Mouse (Mus musculus): Measurements from ENCODE around the gene Senp1.

Gene Senp1

DNA sequence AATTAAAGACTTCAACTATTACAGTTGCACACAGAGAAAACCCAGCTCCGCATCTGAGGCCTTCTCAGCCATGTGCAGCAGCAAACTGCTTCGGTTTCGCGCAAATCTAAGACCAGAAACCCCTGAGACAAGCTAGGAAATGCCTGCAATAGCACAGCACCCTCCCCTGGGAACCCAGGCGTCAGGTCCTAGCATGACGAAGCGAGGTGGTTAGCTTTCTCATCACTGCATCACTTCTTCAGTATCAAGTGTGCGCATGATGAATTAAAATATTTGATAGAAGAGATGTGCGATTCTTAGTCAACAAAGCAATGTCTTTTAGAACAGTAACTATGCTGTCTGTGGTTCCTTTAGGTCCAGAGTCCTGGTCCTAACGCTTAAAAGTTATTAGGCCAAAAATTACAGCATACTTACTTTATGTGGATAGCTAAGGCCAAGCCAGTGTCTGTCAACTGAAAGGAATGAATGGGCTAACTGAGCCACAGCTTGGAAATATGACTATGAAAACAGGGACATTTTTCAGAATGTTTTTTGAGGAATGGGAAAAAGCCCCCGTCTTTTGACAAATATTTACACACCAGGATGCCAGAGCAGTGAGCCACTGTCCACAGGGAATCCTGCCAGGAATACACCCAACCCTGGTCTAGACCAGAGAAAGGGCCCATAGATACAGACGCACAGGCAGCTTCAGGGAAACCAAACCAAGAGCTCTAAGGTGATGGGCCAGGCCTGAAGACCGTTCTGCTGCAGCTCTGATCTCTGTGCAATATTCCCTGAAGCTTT, 44.4 kb downstream of the Senp1 start:
- no peak for DNase-seq (ENCODE audit: low read depth in 1 of 2, low spot score in 2 of 2)

DNA sequence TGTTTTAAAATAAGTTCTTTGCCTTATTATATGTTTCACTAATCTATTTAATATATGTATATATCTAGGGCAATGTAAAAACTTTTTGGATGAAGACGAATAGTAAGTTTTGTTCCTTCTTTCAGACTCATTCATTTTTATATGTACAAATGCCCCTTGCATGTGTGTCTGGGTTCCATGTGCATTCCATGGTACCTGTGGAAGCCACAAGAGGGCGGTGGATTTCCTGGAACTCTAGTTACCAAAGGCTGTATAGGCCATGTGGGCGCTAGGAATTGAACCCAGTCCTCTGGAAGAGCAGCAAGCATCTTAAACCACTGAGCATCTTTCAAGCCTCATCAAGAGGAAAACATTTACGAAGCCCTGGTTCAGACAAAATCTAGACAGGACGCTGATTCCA, 49.2 kb downstream of the Senp1 start:
- no peak for DNase-seq (ENCODE audit: low read depth in 1 of 2, low spot score in 2 of 2)

DNA sequence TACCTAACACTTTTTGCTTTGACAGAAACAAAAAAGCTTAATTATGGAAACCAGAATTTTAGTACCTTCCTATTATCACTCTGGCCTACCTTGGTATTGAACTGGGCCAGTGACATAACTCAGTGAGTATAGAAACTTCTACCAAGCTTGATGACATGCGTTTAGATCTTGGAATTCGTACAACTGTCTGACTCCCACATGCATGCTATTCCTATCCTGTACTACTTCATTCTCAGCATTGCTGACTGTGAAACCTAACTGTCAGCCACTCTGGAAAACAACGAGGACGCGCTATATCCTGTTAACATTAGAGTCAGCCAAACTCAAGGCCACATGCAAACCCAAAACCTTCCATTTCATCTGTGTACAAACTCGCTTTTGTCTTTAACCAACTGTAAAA, 49.6 kb downstream of the Senp1 start:
- no peak for DNase-seq (ENCODE audit: low read depth in 1 of 2, low spot score in 2 of 2)

DNA sequence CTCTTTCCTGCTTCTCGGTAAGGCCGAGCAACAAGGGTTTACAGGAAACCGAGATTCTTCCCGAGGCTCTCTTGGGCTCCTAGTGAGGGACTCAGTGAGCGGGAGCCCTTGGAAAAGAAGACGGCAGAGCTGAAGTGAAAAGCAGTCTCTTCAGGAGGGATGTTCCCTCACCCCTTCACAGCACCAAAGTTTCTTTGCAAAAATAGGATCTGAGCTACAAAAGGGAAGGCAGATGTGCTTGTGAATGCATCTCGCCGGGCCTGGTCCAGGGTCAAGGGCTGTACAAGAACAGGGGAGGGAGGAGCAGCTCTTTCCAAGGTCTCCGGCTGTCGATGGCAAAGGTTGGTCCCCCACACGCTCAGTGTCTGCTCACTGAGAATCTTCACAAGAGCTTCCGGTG, 51.0 kb downstream of the Senp1 start:
- DNase-seq (ENCODE audit: low read depth in 1 of 2, low spot score in 2 of 2): no peak

DNA sequence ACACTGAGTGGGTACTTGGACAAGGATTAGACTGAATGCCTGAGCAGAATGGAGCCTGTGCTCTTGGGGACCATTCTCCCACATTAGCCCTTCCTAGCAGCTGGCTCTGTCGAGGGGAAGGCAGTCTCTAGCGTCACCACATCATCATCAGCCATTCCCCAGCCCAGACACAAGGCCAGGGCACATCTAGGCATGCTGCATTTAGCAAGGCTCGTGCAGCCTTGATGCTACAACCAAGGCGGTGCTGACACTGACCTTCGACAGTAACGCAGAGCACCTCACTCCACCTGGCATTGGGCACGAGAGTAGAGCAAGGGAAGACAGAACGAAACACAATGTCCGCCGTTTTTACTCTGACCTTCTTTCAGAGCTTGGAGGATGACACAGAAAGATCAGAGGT, 53.9 kb downstream of the Senp1 start:
- DNase-seq (ENCODE audit: low read depth in 1 of 2, low spot score in 2 of 2): no peak

DNA sequence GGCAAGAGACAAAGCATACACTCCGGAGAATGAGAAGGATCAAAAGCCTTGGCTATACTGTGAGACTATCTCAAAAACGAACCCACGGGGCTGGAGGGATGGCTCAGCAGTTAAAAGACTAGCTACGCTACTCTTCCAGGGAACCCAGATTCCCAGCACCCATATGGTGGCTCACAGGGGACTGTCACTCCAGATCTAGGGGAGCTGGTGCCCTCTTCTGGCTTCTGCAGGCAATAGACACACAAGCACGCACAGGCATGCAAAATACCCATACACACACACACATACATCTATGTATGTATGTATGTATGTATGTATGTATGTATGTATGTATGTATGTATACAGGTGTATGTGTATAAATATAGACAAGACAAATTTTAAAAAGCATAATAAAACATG, 57.0 kb downstream of the Senp1 start:
- no peak for DNase-seq (ENCODE audit: low read depth in 1 of 2, low spot score in 2 of 2)

DNA sequence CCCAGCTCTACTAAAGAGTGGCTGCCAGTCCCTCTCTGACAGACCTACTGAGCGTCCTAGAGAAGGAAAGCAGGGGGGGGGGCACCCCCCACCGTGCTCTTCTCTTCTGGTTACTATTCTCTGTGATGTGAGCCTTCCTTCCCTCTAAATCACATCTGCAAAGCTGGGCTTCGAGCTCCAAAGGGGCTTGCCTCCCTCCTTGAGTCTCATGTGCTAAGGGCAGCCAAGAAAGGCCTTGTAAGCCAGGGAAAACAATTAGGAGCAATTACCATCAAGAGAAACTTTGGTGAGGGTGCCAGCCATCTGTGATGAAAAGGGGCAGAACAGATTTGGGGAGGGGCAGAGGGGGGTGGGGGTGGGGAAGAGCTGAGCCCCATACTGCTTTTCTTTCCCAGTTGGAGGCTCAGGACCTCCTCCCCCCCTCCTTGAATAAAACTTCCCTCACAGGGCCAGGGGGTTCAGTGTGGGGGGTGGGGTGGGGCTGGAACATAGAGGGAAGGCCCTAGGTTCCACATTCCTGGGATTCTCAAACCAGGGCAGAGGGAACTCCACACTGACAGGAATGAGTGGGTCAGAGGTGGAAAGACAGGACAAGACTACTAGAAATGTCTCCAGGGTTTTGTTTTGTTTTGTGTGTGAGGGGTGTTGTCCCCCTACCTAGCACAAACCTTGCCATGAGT, 58.3 kb downstream of the Senp1 start:
- no peak for DNase-seq (ENCODE audit: low read depth in 1 of 2, low spot score in 2 of 2)

DNA sequence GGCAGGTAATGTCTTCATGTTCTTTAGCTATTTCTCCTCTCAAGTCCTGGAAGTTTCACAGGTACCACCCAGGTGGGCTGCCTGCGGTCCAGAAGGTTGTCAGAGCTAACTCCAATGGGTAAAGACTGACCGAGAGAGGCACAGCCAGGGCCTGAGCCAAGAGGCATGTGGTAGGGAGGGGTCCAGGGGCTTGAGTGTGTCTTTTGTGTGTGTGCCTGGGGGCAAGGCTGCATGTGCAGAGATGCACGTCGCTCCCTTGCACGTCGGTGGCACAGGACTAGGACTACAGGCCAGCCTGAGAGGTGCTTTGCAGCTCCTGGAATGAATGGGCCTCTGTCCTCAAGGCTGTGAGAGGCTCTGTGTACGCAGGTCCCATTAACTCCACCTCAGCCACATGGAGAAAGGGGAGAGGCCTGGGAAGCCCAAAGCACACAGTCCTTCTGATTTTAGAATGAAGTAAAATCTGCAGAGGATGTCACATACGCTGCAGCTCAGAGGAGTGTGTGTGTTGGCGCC, 60.3 kb downstream of the Senp1 start:
- DNase-seq (ENCODE audit: low read depth in 1 of 2, low spot score in 2 of 2): no peak

DNA sequence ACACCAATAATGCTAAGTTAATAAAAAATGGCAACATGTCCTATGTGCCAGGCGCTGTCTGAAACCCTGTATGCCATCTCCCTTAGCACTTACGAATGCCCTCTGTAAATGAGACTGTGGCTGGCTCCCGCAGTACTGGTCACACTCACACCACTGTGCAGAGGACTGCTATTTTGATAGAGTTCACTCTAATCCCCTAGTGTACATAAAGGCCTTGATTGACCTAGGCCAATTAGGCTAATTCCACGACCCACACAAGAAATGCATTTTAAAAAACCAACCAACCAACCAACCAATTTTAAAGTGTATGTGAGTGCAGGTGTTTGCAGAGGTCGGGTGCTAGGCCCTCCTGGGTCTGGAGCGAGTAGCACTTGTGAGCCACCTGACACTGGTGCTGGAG, 63.7 kb downstream of the Senp1 start:
- no peak for DNase-seq (ENCODE audit: low read depth in 1 of 2, low spot score in 2 of 2)

DNA sequence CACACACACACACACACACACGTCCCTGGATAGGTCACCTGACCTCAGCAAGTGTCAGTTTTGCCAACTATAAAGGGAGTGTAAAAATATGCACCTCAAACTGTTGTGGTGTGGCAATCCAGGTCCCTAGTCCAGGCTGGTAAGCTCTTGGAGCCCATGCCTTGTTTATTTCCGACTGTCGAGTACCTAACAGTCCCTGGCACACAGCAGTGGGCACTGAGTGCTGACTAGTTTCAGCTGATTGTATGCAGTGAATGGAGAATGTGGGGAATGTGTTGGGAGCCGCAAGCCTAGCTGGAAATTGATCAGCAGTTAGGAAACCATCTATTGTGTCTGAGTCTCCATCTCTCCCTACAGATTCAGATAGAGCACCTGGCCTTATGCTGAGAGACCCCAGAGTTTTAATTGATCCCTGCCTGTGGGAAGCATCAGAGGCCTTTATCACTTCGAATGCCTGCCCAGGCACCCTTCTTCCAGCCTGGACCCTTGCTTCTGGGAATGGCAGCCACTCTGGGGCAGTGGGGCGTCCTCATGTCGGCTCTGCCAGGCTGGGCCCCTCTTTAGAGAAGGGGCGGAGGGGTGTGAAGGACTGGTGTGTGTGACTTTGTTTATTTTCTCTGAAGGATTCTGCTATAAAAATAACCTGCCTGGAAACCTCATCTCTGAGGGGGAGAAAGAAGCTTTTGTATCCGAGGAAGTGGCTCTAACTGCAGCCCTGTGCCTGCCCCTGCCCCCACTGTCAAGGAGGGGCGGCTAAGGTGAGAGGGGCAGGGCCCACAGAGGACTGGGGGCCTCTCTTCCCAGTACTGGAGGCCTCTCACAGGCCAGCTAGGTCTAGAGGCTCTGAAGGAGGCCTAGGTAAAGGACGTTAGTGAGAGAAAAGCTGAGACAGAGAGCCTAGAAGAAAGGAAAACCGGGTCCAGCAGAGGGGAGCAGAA, 66.3 kb downstream of the Senp1 start:
- DNase-seq (ENCODE audit: low read depth in 1 of 2, low spot score in 2 of 2): no peak

DNA sequence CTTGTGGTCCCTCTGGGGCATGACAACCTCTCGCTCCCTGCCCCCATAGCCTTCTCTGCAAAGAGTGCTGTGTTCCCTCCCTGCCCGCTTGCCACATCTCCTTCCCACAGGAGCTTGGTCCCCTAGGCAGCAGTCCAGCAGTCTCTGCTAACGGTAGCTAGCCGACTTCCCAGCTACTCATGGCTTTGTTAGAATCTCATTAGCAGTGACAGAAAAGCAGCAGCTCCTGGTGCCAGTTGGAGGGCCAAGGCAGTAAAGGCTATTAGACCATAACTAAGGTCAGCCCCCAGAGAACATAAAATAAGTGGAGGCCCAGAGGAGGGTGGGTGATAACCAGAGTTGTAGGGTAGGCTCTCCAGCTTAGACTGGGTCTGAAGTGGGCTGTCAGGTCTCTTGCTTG, 67.9 kb downstream of the Senp1 start:
- no peak for DNase-seq (ENCODE audit: low read depth in 1 of 2, low spot score in 2 of 2)

DNA sequence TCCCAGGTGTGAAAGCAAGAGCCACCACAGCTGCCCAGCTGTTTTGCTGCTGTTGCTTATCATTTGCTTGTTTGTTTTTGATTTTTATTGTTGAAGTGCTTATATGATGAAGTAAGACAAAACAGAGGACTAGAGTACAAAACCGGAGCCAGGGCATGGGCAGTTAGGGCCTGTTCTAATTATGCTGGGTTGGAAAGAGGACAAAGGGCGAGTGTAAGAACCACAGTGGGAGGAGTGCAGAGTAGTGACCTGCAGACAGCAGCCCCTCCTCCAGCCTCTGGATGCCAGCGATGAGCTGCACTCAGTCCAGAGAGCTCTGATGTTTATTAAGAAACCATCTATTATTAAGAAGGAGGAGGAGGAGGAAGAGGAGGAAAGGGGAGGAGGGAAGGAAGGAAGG, 70.4 kb downstream of the Senp1 start:
- DNase-seq (ENCODE audit: low read depth in 1 of 2, low spot score in 2 of 2): no peak

DNA sequence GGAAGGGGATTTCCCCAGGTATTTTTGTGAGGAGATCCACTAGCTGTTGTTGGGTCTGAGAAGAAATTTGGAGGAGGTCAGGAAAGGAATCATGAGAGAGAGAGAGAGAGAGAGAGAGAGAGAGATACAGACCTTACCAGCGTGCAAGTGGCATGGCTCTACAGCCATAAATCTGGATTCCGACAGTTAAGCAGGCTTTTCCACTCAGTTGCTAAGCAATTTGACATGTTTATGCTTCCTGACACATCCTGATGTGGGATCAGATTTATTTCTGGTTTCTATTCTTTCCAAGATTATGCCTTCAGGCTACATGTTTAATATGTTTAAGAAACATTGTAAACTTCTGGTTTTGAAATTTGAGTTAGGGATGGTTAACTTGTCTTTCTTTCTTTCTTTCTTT, 71.7 kb downstream of the Senp1 start:
- DNase-seq (ENCODE audit: low read depth in 1 of 2, low spot score in 2 of 2): no peak

DNA sequence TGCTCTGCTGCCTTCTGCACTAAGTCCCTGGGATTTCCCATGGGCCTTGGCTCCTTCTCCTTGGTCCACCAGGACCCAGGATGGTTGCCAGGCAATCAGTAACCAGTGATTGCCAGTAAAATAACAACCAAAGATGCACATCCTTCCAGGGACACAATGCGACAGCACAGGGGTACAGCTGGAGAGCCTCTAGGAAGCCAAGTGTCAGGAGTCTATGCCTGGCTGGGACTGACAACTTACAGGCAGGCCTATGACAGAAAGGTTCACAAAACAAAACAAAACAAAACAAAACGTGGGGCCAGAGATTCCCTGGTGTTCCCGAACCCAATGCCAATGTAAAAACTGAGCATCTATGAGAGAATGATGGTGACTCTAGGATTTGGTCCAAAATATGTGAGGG, 74.5 kb downstream of the Senp1 start:
- DNase-seq (ENCODE audit: low read depth in 1 of 2, low spot score in 2 of 2): no peak

DNA sequence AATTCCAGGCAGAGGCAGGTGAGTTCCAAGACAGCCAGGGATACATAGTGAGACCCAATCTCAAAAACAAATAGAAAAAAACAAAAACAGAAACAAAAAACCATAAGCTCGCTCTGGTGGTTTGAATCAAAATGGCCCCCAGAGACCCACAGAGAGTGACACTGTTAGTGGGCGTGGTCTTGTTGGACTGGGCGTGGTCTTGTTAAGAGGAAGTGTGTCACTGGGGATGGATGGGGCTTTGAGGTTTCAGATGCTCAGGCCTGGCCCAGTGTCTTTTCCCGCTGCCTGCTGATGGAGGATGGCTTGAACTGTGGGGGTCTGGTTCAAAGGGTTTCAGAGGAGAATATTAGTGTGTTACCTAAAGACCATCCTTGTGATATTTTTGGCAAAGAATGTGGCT, 75.6 kb downstream of the Senp1 start:
- DNase-seq (ENCODE audit: low read depth in 1 of 2, low spot score in 2 of 2): no peak

DNA sequence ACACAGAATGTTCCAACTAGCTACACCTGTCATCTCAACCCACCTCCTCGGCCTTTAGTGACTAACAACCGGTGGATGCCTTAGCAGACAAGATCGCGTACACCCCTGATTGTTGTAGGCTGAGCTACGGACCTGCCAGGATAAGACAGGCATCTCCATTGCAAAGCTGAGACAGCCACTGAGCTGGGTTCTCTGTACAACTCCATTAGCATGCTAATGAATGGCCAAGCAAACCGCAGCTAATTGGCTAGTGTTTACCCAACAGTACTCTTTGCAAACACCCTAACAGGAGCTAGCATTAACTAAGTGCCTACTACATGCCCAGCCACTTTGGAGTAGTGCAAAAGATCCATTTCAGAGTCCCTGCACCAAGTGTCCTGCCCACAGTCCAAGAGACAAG, 80.7 kb downstream of the Senp1 start:
- no peak for DNase-seq (ENCODE audit: low read depth in 1 of 2, low spot score in 2 of 2)

DNA sequence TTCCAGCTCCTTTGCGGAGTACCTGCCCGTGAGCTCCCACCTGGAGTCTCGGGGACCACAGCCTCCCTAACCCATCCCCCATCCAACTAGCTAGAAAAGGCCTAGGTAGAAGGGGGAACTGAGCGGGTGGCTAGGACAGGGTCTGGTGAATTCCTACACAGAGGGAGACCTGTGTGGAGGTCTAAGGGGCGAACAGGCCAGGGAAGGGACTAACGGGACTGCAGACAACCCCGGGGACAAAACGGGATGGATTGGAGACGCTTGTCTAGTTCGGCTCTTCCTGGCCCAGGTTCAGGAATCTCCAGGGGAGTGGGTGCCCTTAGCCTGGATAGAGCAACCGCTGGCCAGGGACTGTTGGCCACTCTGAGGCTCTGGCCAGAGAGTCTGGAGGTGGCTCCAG, 88.4 kb downstream of the Senp1 start:
- no peak for DNase-seq (ENCODE audit: low read depth in 1 of 2, low spot score in 2 of 2)

DNA sequence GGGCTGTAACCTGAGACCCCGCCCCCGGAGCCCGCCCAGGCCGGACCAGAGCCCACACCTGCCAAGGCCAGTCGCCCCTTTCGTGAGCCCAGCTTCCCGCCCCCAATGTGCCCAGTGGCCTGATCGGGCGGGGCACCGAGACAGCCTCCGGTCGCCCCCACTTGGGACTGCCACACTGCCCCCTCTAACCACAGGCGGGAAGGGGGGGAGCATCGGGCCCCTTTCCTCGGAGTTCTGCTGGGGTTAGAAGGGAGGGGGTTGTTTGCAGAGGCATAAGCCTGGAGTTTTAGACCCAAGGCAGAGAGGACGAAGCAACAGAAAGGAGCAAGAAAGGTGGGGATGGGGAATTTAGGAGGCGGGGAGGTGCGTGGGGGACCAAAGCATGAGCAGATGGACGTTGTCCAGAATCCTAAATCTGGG, 88.8 kb downstream of the Senp1 start:
- no peak for DNase-seq (ENCODE audit: low read depth in 1 of 2, low spot score in 2 of 2)

DNA sequence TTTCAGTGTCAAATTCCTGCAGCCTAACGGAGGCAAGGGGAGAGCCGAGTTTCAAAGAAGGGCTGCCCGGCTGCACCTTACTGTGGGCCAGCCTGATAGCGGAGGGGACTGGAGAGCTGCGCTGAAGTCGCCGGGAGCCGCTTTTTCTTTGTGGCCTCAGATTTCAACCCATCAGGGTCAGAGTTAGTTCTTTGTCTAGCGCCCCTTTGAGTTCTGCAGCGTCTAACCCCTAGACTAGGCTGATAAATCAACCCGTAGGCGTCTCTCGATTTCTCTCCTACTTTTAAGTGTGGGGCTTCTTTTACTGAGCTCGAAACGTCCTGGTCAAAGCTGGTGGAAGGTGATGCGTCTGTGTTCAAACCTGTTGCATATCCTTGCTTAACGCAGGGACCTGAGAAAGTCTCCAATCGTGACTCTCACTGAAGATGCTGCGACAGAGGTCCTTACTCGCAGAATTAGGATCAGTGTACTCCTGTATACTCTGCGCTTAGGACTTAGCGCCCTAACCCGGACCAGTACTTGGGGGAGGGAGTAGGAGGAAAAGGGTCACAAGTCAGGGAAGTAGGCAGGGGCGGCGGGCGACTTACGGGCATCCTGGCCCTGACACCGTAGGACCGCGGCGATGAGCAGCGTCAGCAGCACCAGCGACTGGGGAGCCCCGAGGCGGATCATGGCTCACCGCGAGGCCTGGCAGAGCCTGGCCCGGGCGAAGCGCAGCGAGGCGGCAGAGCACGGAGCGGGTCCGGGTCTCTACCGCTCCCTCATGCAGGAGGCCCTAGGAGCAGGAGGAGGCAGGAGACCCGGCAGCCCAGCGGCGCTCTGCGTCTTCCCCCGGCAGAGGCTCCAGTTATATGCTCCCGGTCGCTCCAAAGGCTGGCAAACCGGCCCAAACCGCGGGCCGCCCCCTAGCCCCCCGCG, 89.5 kb downstream of the Senp1 start, which contains the start of gene Col2a1:
TSS of gene Col2a1 (minus strand) at position 874 of the 918 bp plus-strand sequence.
- DNase-seq (ENCODE audit: low read depth in 1 of 2, low spot score in 2 of 2): no peak

DNA sequence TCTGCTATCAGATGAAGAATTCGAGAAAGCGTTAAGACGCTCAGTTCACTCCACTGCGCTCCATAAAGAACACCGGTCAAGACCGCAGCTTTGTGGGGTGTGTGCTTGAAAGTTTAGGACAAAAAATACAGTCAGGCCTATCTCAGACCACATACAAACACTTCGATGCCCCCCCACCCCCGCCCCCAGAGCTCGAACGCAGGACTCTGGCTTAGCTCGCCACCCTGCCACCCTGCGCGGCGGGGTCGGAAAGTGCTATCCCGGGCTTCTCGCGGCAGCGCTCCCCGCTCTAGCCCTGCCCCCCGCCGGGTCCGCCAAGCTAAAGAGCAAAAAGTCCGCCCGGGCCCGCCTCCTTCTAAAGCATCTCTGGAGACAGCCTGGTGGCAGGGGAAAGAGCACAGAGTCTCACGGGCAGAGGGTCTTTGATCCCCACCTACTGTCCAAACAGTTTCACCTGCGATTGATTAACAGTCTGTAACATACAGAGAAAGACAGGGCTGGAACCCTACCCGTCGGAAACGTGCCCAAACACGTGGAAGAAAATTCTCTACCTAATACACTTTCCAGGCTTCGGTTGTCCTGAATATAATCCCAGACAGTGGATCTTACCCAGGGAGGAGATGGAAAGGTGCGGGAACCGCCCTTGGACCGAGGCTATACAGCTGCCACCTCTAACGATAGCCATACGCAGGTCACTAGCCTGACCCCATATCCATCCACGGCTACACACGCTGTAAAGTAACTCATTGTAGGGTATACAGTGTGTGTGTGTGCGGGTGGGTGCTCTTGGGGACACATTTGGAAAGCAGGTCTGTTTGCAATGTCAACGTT, 90.3 kb downstream of the Senp1 start:
- no peak for DNase-seq (ENCODE audit: low read depth in 1 of 2, low spot score in 2 of 2)

Data from monocyte, adult 2 months (primary cell).